Mouse (Mus musculus) limb, embryonic 14.5 days (tissue): ENCODE measurements around the gene Vps26c. TPM values are rescaled to one million over a fixed set of nuclear protein-coding genes. Genes with fewer than 3 reads are reported as not detected.

Experiments used
- ATAC-seq: fragments of 200-750 bp; cut with Nextera tagmentation; 2 replicates; pipeline ENCODE4 v1.8.0; 2017; ENCODE audit warnings: low read depth, moderate number of reproducible peaks, moderate TSS enrichment; ENCODE audit not compliant: low FRiP score
- DNase-seq: peaks from one replicate; pipeline ENCODE4 v3.0.0-alpha.2; 2015; ENCODE audit warnings: low spot score
- H3K27ac ChIP-seq: fragments of 300-500 bp; sonication (generic); replicated peaks from 2 replicates; pipeline ENCODE4 v1.5.1; 2014; ENCODE audit warnings: low read depth, mild to moderate bottlenecking, low read length, moderate library complexity, mixed read lengths
- H3K27me3 ChIP-seq: fragments of 300-500 bp; sonication (generic); 2 replicates; pipeline ENCODE4 v1.6.1; 2014; ENCODE audit warnings: low read length, mixed read lengths; ENCODE audit not compliant: control insufficient read depth, insufficient read depth
- H3K36me3 ChIP-seq: fragments of 300-500 bp; sonication (generic); 2 replicates; pipeline ENCODE4 v1.6.1; 2014; ENCODE audit warnings: mild to moderate bottlenecking, low read length, moderate library complexity, mixed read lengths; ENCODE audit not compliant: control insufficient read depth, insufficient read depth
- H3K4me1 ChIP-seq: fragments of 300-500 bp; sonication (generic); 2 replicates; pipeline ENCODE4 v1.6.1; 2014; ENCODE audit warnings: antibody characterized with exemption, low read length, mixed read lengths; ENCODE audit not compliant: control insufficient read depth, insufficient read depth
- H3K4me2 ChIP-seq: fragments of 300-500 bp; sonication (generic); replicated peaks from 2 replicates; pipeline ENCODE4 v1.6.1; 2014; ENCODE audit warnings: low read depth, mild to moderate bottlenecking, low read length, moderate library complexity; ENCODE audit not compliant: severe bottlenecking
- H3K4me3 ChIP-seq: fragments of 300-500 bp; sonication (generic); replicated peaks from 2 replicates; pipeline ENCODE4 v1.5.1; 2014; ENCODE audit warnings: low read length
- H3K9ac ChIP-seq: fragments of 300-500 bp; sonication (generic); 2 replicates; pipeline ENCODE4 v1.6.1; 2014; ENCODE audit warnings: mild to moderate bottlenecking, low read depth, low read length, moderate library complexity; ENCODE audit not compliant: severe bottlenecking
- H3K9me3 ChIP-seq: fragments of 300-500 bp; sonication (generic); 2 replicates; pipeline ENCODE4 v1.6.1; 2016; ENCODE audit warnings: low read length; ENCODE audit not compliant: control insufficient read depth
- POLR2A ChIP-seq: fragments of 200-500 bp; IDR thresholded peaks from 2 replicates; pipeline ENCODE4 v1.8.0; 2012; ENCODE audit warnings: inconsistent platforms, mild to moderate bottlenecking, moderate library complexity, borderline replicate concordance; ENCODE audit not compliant: insufficient read depth, insufficient read length; ENCODE audit errors: extremely low read depth
- WGBS: fragments of 180-500 bp; shearing (Covaris S2); extraction: QIAGEN DNeasy Blood & Tissue Kit; methylation state at CpG from one replicate; pipeline ENCODE4 v1.1.7; 2014; 5-methylcytosine and 5-hydroxymethylcytosine counted together
- polyA plus RNA-seq, 2 experiments: library from polyadenylated mRNA; depleted of rRNA in 1 of 2; stranded (reverse) in 1 of 2; unstranded in 1 of 2; fragments of >200 nt; fragmentation: Nextera tagmentation in 1 of 2; extraction: Ambion mirVana in 1 of 2; gene quantifications; 2 replicates each; pipeline versions ENCODE4 v1.2.1 to v1.2.3; 2012 to 2014

The Vps26c gene
- polyA plus RNA-seq, 2 experiments: 50.3 to 55.0 TPM

DNA sequence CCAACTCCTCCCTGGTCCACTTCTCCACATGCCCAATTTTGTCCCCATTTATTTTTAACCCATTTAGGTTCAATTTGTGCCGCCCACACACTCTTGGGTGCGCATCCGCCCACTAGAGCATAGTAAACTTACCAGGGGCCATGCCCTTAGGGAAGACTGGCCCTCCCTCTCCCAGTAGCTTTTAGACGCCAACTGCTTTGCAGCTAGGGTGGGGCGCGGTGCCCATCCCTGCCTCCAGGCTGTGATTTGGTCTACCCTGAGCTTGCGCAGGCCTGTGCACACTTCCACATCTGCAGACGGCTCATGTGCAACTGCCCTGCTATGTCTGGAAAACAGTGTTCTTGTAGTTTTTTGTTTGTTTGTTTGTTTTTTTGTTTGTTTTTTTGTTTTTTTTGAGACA, 16.3 kb upstream of the Vps26c start:
- Histone ChIP-seq H3K9ac (no peak overlapping the region), H3K4me2 (no peak overlapping the region), H3K9me3 (no peaks in the 10 kb centered on the region), H3K27me3 (no peaks in the 10 kb centered on the region), H3K36me3 (no peaks in the 10 kb centered on the region), H3K4me3 (no peak overlapping the region), H3K27ac (no peak overlapping the region), H3K4me1 (no peaks in the 10 kb centered on the region)
- WGBS: 90% methylated on average over 8 of the region's 8 CpGs
- DNase-seq: no peak
- TF ChIP-seq POLR2A: no peak
- no peak for ATAC-seq

DNA sequence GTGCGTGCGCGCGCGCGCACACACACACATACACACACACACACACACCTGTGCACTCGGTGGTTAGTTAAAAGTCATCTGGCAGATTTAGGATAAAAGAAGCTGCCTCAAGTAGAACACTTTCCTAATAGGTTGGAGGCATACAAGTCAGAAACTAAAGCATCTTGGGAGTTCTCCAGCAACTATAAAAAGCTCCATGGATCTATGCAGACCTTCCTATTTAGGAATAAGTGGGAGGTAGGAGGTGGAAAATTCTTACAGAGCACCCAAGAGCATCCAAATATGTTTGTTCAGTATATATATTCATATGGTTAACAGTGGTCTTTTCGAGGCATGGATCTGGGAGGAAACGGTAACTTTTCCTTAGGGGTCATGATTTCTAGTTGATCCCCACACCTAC, 13.5 kb upstream of the Vps26c start:
- Histone ChIP-seq H3K4me3 (no peak overlapping the region), H3K9ac (no peak overlapping the region), H3K4me2 (no peak overlapping the region), H3K27me3 (no peaks in the 10 kb centered on the region), H3K9me3 (no peaks in the 10 kb centered on the region), H3K36me3 (no peaks in the 10 kb centered on the region), H3K4me1 (0 out of 2 replicates have a peak, but pooled peaks cover 4% of the 10 kb centered on the region), H3K27ac (no peak overlapping the region)
- 96% methylated on average over 9 of the region's 9 CpGs for WGBS
- TF ChIP-seq POLR2A: no peak
- ATAC-seq (no peak), DNase-seq (no peak)

GRCm38 (mm10) chr16:94537159-94537527, 10.5 kb upstream of the Vps26c start:
- Histone ChIP-seq H3K27ac (no peak overlapping the region), H3K4me2 (0 out of 2 replicates have a peak overlapping the region, but pooled peaks have one; percentile 1), H3K36me3 (no peaks in the 10 kb centered on the region), H3K4me1 (0 out of 2 replicates have a peak, but pooled peaks cover 4% of the 10 kb centered on the region), H3K4me3 (no peak overlapping the region), H3K9ac (no peak overlapping the region), H3K27me3 (no peaks in the 10 kb centered on the region), H3K9me3 (no peaks in the 10 kb centered on the region)
- ATAC-seq: peak; percentile 56; the same call in 1 of the 2 replicates
- no peak for DNase-seq
- no peak for TF ChIP-seq POLR2A
- WGBS: 25% methylated on average over 9 of the region's 9 CpGs

- DNase-seq (no peak), ATAC-seq (peak; percentile 64; the same call in 1 of the 2 replicates)
- 52% methylated on average over 7 of the region's 7 CpGs for WGBS
- no peaks in the 10 kb centered on the region for H3K9me3 ChIP-seq
- no peak overlapping the region for H3K9ac ChIP-seq
- no peak for TF ChIP-seq POLR2A
- no peak overlapping the region for H3K27ac ChIP-seq
- H3K4me3 ChIP-seq: no peak overlapping the region
- H3K27me3 ChIP-seq: no peaks in the 10 kb centered on the region
- H3K4me1 ChIP-seq: 0 out of 2 replicates have a peak, but pooled peaks cover 4% of the 10 kb centered on the region
- no peaks in the 10 kb centered on the region for H3K36me3 ChIP-seq
- 0 out of 2 replicates have a peak overlapping the region, but pooled peaks have one; percentile 1 for H3K4me2 ChIP-seq
These were observed 10.0 kb upstream of the Vps26c start for GRCm38 (mm10) chr16:94536417-94537158.

GRCm38 (mm10) chr16:94535716-94536115, 9.1 kb upstream of the Vps26c start:
- no peak overlapping the region for H3K27ac ChIP-seq
- DNase-seq (no peak), ATAC-seq (no peak)
- 83% methylated on average over 5 of the region's 5 CpGs for WGBS
- no peaks in the 10 kb centered on the region for H3K27me3 ChIP-seq
- H3K4me1 ChIP-seq: 0 out of 2 replicates have a peak, but pooled peaks cover 4% of the 10 kb centered on the region
- H3K36me3 ChIP-seq: no peaks in the 10 kb centered on the region
- H3K9me3 ChIP-seq: no peaks in the 10 kb centered on the region
- H3K9ac ChIP-seq: no peak overlapping the region
- no peak for TF ChIP-seq POLR2A
- no peak overlapping the region for H3K4me3 ChIP-seq
- H3K4me2 ChIP-seq: no peak overlapping the region
